Mouse (Mus musculus) c-Kit-positive CD71-negative TER-119-negative erythroid progenitor cells, embryonic 14.5 days (primary cell): ENCODE results near the gene Hspe1.
"Not testable (repeated sequence)": the region's sequence is repeated elsewhere in the genome, so short reads cannot be mapped to it uniquely, and the experiment has no call there.

Experiments used
- DNase-seq: peaks from one replicate; pipeline ENCODE4 v3.0.0-alpha.2; 2013; ENCODE audit warnings: low read depth

Gene Hspe1

DNA sequence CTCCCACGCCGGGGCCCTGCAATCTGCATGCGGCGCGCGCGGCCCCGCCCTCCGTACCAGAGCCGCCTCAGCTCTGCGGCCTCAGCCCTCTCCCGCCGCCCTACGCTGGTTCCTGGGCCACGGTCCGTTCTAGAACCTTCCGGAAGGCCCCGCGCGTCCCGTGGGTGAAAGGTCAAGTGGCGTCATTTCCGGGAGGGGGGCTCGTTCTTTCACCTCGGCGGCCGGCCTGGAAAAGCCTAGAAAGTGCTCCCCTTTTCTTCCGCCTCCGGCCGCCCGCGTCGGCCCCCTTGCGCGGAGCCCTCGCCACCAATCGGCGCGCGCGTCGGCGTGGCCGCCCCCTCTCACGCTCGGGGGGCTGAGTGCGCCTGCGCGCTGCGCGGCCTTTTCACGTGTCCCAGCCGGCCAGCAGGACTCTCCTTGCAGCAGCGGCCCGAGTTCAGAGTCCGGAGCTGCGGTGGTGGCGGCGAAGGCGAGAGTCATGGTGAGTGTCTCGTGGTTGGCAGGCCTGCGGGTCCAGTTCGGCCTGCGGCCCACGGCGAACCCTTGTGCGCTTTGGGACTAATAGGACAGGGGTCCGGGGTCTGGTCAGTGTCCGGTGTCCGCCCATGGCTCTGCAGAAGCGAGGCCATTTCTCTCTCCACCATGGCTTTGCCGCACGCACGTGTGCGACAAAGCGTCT lies at the start of gene Hspe1, which contains the start of gene Hspd1:
Gene Hspe1 (plus strand): TSS at position 201 of the 679 bp plus-strand sequence.
Gene Hspd1 (minus strand): TSS at position 312 of the 679 bp plus-strand sequence.
- peak; percentile 99 for DNase-seq

GRCm38 (mm10) chr1:55039944-55040343 lies 48.0 kb upstream of the Hspe1 start:
- no peak for DNase-seq

- no peak for DNase-seq
Observed at GRCm38 (mm10) chr1:55041691-55042090, 46.2 kb upstream of the Hspe1 start.

DNA sequence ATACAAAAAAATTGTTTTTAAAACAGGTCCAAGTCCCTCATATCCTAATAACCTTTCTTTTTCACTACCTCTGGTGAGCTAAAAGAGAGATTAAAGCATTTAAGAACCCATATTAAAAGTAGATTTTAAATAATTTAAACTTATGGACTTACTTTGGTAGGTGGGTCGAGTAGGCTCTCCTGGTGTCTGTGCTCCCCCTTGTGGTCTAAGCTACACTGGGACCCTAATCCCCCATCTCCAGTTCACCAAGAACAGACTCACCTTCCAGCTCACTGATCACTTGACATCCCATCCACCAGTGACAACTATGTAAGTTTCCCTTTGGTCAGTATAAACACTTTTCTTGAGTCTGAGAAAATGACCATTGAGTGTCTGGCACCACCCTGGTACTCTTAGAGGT lies 45.7 kb upstream of the Hspe1 start:
- DNase-seq = no peak

DNA sequence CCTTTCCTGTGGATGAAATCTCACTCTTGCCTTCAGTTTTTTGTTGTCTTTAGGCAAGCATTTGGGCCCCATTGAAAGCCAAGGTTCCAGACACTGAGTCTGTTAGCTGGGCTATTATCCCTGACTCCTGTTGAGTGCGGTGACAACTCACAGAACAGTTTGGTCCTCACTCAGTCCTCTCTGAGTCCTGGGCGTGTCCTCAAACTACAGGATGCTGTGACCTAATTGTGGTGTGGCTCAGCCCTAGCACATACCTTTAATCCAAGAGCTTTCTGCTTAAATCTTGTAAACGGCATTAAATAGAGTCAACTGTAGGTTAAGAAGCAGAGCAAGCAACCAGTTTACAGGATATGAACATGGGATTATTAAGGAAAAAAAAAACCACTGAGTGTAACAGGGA lies 44.8 kb upstream of the Hspe1 start:
- no peak for DNase-seq

- no peak for DNase-seq
Observed at GRCm38 (mm10) chr1:55048841-55049587, 38.9 kb upstream of the Hspe1 start.

DNA sequence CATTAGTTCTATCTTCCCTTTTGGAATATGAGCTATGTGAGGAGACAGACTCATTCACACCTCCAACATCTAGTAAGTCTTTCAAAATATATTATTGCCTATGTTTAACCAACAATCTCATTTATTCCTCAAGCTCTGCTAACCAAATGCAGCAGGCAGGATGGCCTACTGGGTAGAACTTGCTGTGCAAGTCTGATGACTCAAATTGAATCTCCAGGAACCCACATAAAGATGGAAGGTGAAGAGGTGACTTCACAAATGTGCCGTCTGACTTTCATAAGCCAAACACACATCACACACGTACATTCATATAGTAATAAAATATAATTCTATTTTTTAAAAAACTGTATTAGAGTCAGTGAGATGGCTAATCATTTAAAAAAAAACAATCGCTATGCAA lies 36.3 kb upstream of the Hspe1 start:
- DNase-seq = no peak

DNA sequence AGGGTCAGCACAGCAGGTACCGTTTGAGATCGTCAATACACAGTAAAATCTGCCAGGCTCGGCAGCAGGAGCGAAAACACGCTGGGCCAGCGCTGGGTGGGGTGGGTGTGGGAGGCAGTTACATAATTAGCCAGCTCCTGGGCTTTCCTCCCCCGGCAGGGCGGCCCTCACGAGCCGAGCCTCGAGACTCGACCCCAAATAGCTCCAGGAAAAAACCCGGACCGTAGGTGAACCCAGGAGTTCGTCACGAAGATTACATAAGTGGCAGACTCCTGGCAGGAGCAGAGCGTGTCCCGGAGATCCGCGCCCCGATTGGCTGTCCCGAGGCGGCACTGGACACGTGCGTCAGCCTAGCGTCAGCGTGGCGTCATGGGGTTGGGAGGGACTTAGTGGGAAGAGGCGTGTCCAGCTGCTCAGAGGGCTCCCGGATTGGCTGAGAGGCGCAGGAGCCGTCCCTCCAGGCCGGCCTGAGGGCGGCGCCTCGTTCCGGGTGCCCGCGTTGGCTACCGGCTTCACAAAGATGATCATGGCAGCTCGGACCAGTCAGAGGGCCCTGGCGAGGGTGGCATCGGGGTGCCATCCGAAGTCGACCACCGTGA lies 35.5 kb upstream of the Hspe1 start, which contains the start of gene Coq10b:
Gene Coq10b (plus strand): TSS at position 416 of the 599 bp plus-strand sequence.
- DNase-seq = peak; percentile 96

DNA sequence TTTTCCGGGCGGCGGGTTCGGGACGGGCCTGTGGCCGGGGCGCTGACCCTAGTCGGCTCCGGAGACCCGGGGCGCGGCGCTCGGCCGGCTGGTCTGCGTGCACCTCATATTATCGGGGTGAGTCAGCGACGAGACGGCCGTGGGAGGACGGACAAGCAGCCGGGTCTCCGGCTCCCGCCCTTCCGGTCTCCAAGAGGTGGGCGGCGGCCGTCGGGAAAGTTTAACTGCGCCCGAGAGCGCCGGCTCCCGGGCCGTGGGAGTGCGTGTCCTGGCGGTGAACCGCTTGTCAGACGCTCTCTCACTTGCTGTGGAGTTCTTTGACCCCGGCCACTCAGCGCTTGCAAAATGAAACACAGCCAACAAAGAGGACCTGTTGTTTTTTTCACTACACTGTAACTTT lies 34.9 kb upstream of the Hspe1 start:
- peak; percentile 46 for DNase-seq

DNA sequence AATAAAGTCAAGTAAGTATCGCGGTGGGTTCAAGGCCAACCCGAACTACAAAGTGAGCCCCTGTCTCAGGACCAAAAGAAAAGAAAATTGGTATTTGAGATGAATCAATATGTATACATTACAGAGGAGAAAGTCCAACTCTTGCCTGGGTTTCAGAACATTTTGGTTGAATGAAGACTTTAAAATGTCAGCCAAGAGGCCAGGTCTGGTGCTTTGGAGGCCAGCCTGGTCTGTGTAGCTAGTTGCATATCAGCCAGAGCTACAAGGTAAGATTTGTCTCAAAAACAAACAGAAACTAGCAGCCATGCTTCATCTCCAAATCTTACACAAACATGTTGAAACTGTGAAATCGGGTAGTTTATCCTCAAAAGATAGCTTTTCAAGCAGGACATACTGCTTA lies 34.3 kb upstream of the Hspe1 start:
- DNase-seq = no peak

GRCm38 (mm10) chr1:55055322-55056115 lies 32.4 kb upstream of the Hspe1 start:
- DNase-seq = no peak

GRCm38 (mm10) chr1:55058383-55058782 lies 29.5 kb upstream of the Hspe1 start:
- not testable (repeated sequence) for DNase-seq

GRCm38 (mm10) chr1:55061099-55061498 lies 26.8 kb upstream of the Hspe1 start:
- no peak for DNase-seq

GRCm38 (mm10) chr1:55061772-55062171 lies 26.2 kb upstream of the Hspe1 start:
- no peak for DNase-seq

- DNase-seq = not testable (repeated sequence)
Observed at GRCm38 (mm10) chr1:55072328-55072727, 15.6 kb upstream of the Hspe1 start.

- no peak for DNase-seq
Observed at GRCm38 (mm10) chr1:55074757-55075156, 13.2 kb upstream of the Hspe1 start.

- no peak for DNase-seq
Observed at GRCm38 (mm10) chr1:55075652-55076394, 12.1 kb upstream of the Hspe1 start.

DNA sequence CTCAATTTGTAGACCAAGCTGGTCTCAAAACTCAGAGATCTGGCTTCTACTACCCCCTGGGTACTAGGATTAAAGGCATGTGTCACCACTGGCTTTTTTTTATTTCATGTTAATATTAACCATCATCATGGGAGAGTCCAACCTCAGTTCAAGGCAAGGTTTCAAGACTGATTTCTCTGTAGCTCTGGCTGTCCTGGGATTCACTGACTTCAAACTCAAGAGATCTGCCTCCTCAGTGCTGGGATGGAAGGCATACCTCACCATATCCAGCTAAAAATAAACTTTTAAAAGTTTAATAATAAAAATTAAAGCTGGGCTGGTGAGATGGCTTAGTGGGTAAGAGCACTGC lies 11.6 kb upstream of the Hspe1 start:
- no peak for DNase-seq

DNA sequence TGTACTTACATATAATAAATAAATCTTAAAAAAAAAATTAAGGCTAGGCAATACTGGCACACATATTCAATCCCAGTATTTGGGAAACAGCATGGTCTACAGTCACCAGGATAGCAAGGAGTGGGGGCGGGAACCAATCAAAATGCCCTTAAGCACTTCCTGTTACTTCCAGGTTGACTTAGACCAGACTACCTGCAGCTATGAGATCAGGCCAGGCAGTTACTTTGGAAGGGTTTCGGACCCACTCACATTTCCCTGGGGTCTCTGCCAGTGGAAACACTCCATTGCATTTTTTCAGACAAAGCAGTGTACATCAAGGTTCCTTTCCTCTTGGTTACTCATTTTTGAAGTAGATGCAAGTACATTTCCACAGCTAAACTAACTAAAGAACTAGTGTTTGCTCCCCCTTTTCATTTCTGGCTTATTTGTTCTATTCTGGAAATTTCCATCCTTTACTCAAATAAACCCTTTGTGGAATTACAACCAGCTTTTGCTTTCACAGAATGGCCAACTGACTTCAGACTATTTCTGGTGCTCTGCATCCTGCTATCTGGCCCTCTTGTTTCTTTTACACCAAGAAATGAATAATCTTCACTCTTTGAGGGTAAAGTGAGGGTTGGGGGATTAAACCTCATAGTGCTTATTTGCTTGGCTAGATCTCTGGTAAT lies 10.9 kb upstream of the Hspe1 start:
- no peak for DNase-seq

DNA sequence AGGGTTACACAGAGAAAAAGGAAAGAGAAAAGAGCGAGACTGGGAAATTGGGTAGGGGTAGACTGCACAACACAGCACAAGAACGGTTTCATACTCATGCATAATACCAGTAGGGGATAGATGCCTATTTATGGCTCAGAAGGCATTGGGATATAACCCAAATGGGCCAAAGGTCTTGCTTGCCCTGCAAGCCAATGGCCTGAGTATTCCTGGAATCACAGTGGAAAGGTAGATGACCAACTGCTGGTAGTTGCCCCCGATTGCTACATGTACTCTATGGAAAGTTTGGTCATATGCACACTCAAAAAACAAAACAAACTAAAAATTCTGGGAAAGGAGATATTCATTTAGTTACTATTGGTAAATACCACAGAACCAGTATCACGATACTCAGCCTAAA lies 8.3 kb upstream of the Hspe1 start:
- DNase-seq = no peak

- DNase-seq = no peak
Observed at GRCm38 (mm10) chr1:55082106-55082505, 5.8 kb upstream of the Hspe1 start.
